Mouse (Mus musculus) lung, adult 2 months (tissue): Measurements from ENCODE around the gene Col23a1. TPM values are rescaled to one million over a fixed set of nuclear protein-coding genes. Genes with fewer than 3 reads are reported as not detected.

ENCODE experiments used
- DNase-seq: peaks from one replicate; pipeline ENCODE4 v3.0.0; 2022
- H3K4me1 ChIP-seq: fragments of 200-500 bp; 2 replicates; pipeline ENCODE4 v1.6.1; 2011; ENCODE audit warnings: low read length; ENCODE audit not compliant: control insufficient read depth, insufficient read depth
- H3K4me3 ChIP-seq: fragments of 200-500 bp; replicated peaks from 2 replicates; pipeline ENCODE3; 2011; ENCODE audit warnings: low read depth, mild to moderate bottlenecking, control low read depth, low read length; ENCODE audit errors: extremely low read depth
- CTCF ChIP-seq: fragments of 200-500 bp; IDR thresholded peaks from 2 replicates; pipeline ENCODE4 v1.5.1; 2011; ENCODE audit warnings: mild to moderate bottlenecking, low read length, control low read depth; ENCODE audit not compliant: insufficient read depth
- POLR2A ChIP-seq: fragments of 200-500 bp; IDR thresholded peaks from 2 replicates; pipeline ENCODE4 v1.6.1; 2011; ENCODE audit warnings: low read depth, mild to moderate bottlenecking, control low read depth, low read length, borderline replicate concordance; ENCODE audit errors: extremely low read depth
- WGBS: fragments of 180-500 bp; shearing (Covaris S2); methylation state at CpG from one replicate; pipeline ENCODE4 v1.1.7; 2018; 5-methylcytosine and 5-hydroxymethylcytosine counted together
- polyA plus RNA-seq: library from polyadenylated mRNA; depleted of rRNA; stranded (reverse); fragments of >200 nt; gene quantifications from 2 replicates; pipeline ENCODE4 v1.2.3, GENCODE M21; 2012

Col23a1 gene
- polyA plus RNA-seq, 1 experiment = 27.1 TPM

GRCm38 (mm10) chr11:51485051-51485521 is 195.4 kb downstream of the Col23a1 start:
- Histone ChIP-seq H3K4me1 (no peaks in the 10 kb centered on the region), H3K4me3 (no peak overlapping the region)
- no peak for TF ChIP-seq CTCF
- no peak for TF ChIP-seq POLR2A
- 78% methylated on average over 8 of the region's 8 CpGs for WGBS
- no peak for DNase-seq

- H3K4me3 ChIP-seq = no peak overlapping the region
- TF ChIP-seq POLR2A = no peak
- no peak for TF ChIP-seq CTCF
- WGBS = 43% methylated on average over 10 of the region's 10 CpGs
- DNase-seq = no peak
- H3K4me1 ChIP-seq = no peaks in the 10 kb centered on the region
These were observed 196.2 kb downstream of the Col23a1 start for GRCm38 (mm10) chr11:51485775-51486464.

- 71% methylated on average over 9 of the region's 9 CpGs for WGBS
- TF ChIP-seq POLR2A = no peak
- Histone ChIP-seq H3K4me3 (no peak overlapping the region), H3K4me1 (no peaks in the 10 kb centered on the region)
- DNase-seq = no peak
These were observed 199.1 kb downstream of the Col23a1 start for GRCm38 (mm10) chr11:51488813-51489212.

GRCm38 (mm10) chr11:51493421-51493820 is 203.7 kb downstream of the Col23a1 start:
- TF ChIP-seq CTCF = no peak
- no peak for TF ChIP-seq POLR2A
- Histone ChIP-seq H3K4me1 (no peaks in the 10 kb centered on the region), H3K4me3 (no peak overlapping the region)
- 47% methylated on average over 4 of the region's 4 CpGs for WGBS
- no peak for DNase-seq

DNA sequence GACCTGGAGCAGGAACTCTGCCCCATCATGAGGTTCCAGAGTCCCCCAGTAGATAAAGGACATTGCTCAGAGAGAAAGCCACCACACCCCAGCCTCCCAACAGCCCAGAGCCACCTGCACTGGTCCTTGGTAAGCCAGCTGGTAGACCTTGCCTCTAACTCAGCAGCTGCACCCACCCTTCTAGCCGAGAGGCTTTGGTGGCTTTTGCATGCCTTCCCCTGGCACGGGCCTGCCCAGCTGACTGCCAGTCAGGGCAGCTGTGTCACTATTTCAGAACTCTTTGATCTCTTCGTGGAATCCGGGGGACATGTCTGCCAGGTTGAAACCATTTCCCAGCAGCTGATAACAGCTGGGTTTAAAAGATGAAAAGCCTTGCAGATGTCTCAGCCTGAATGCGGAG is 204.5 kb downstream of the Col23a1 start:
- DNase-seq = no peak
- H3K4me1 ChIP-seq = no peaks in the 10 kb centered on the region
- WGBS = 41% methylated on average over 5 of the region's 5 CpGs
- H3K4me3 ChIP-seq = no peak overlapping the region
- TF ChIP-seq CTCF = no peak
- no peak for TF ChIP-seq POLR2A

DNA sequence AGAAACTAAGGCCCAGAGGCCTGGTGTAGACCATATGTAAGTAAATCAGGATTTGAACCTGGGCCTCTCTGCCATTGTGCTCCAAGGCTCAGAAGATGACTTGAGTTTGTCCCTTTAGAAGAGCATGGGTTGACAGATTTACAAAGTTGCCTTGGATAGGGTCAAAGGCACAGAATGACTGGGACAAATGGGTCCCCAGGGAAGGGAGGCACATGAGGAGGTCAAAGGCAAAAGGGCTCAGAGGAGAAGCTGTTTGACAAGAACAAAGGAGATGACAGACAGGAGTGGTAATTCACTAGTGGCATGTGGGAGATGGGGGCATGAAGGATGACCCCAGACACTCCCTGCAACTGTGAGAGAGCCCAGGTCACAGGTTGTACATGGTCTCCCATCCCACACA is 210.1 kb downstream of the Col23a1 start:
- DNase-seq = no peak
- Histone ChIP-seq H3K4me3 (no peak overlapping the region), H3K4me1 (no peaks in the 10 kb centered on the region)
- TF ChIP-seq CTCF = no peak
- no peak for TF ChIP-seq POLR2A

GRCm38 (mm10) chr11:51502431-51502851 is 212.7 kb downstream of the Col23a1 start:
- WGBS = 49% methylated on average over 10 of the region's 10 CpGs
- no peak for DNase-seq
- TF ChIP-seq CTCF = no peak
- TF ChIP-seq POLR2A = no peak
- Histone ChIP-seq H3K4me1 (no peaks in the 10 kb centered on the region), H3K4me3 (no peak overlapping the region)

GRCm38 (mm10) chr11:51504946-51505345 is 215.2 kb downstream of the Col23a1 start:
- 51% methylated on average over 3 of the region's 3 CpGs for WGBS

DNA sequence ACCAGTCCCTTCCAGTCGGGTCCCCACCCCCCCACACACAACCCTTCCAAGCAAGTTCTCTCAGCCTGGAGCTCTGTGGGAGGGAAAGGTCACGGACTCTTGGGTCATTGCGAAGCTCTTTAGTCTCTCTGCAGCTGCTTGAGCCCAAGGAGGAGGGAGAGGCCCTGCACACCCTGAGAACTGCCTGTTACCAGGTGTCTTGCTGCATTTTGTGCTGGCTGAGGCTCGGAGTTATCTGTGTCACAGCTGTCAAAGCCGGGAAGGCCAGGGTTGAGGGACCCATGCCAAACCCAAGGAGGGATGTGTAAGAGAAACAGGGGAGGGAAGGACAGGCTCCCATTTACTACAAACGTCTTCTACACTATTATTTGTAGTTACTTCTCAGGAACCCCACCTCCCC is 218.3 kb downstream of the Col23a1 start:
- no peak overlapping the region for H3K4me3 ChIP-seq
- H3K4me1 ChIP-seq = no peaks in the 10 kb centered on the region
- DNase-seq = no peak
- TF ChIP-seq POLR2A = no peak
- no peak for TF ChIP-seq CTCF
- WGBS = 42% methylated on average over 6 of the region's 6 CpGs

More at GRCm38 (mm10) chr11:51504946-51505345, 215.2 kb downstream of the Col23a1 start:
- H3K4me1 ChIP-seq = no peaks in the 10 kb centered on the region
- TF ChIP-seq POLR2A (no peak), CTCF (no peak)
- H3K4me3 ChIP-seq = no peak overlapping the region
- DNase-seq = no peak

DNA sequence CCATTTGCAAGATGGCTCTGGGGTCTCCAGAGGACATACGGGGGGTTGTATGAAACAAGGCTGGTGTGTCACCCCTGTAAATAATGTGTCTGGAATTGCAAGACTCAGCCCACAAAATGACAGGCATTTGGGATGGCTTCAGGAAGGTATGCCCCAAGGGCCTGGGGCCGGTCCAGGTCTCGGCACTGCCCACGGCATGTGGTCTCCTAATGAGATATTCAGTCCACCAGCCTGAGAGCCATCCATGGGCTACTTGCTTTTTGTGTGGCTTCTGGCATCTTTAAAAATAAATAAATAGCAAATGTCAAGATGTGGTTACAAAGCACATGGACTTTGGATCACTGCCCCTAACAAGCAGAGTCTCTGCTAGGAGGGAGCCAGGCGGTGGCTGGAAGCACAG is 219.5 kb downstream of the Col23a1 start:
- DNase-seq = no peak
- WGBS = 76% methylated on average over 5 of the region's 5 CpGs
- no peak for TF ChIP-seq CTCF
- Histone ChIP-seq H3K4me3 (no peak overlapping the region), H3K4me1 (no peaks in the 10 kb centered on the region)
